Mouse (Mus musculus): ENCODE measurements around the gene Ssrp1. TPM values are rescaled to one million over a fixed set of nuclear protein-coding genes. Genes with fewer than 3 reads are reported as not detected.

Ssrp1 gene
- polyA plus RNA-seq, 1 experiment from 2014 or later, result 130 TPM

DNA sequence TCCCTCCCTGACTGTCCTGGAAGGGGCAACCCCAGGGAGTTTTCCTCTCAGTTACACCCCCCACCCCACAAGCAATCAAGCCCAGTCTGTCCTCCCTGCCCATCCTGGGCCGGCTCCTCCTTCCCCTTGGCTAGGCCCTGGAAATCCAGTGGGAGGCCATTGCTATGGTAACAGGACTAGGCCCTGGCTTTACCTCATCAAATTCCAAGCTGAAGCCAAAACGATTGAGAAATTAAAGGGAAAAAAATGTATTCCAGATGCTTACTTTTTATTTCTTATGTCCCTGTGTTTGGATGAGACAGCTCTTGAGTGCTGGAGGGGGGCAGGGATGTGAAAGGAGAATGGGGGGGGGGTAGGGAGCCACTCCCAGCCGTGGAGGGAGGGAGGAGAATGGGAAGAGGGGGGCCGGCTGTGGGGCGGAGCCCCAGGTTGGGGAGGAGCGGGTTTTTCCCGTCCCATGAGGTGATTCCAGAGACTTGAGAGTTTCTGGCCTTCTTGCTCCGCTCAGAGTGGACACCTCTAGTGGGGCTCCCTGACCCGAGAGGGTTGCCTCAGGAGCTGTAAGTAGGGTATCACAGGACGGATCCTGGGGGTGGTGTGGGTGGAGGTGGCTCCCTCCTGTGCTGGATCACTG is 13.1 kb downstream of the Ssrp1 start:
- Histone ChIP-seq H3K9me3 (ENCODE audit: control insufficient read depth, low read length) (no peaks in the 10 kb centered on the region), H3K4me2 (ENCODE audit: low read length) (peak overlapping the region; percentile 89), H3K27me3 (ENCODE audit: control insufficient read depth, insufficient read depth, low read length) (no peaks in the 10 kb centered on the region), H3K36me3 (ENCODE audit: control insufficient read depth, insufficient read depth, low read length) (peaks cover 52% of the 10 kb centered on the region), H3K4me1 (ENCODE audit: control insufficient read depth in 2 of 2, insufficient read depth in 2 of 2, low read length in 2 of 2) (peaks cover 11 to 24% of the 10 kb centered on the region in 2 experiments; a peak in 3 of 4 replicates), H3K4me3 (ENCODE audit: control insufficient read depth in 1 of 2, insufficient read depth in 1 of 2, low read depth in 1 of 2, low read length in 2 of 2) (peak overlapping the region; percentile 33 to 50), H3K27ac (replicated peaks in 1 of 2; ENCODE audit: control insufficient read depth in 1 of 2, insufficient read depth in 1 of 2, low read depth in 2 of 2, low read length in 2 of 2) (peak overlapping the region; percentile 76 to 89), H3K9ac (ENCODE audit: low read length) (peak overlapping the region; percentile 52)
- 14% methylated on average over 10 of the region's 10 CpGs for WGBS
- ATAC-seq (ENCODE audit: insufficient number of reproducible peaks, insufficient read depth, low FRiP score, low read depth), result peak; percentile 12; the same call in 1 of the 2 replicates

GRCm38 (mm10) chr2:85050746-85051145 is 13.7 kb downstream of the Ssrp1 start:
- WGBS, result 36% methylated on average over 9 of the region's 9 CpGs
- peak; percentile 0; the same call in 1 of the 2 replicates for ATAC-seq (ENCODE audit: insufficient number of reproducible peaks, insufficient read depth, low FRiP score, low read depth)
- peaks cover 52% of the 10 kb centered on the region for H3K36me3 ChIP-seq (ENCODE audit: control insufficient read depth, insufficient read depth, low read length)

DNA sequence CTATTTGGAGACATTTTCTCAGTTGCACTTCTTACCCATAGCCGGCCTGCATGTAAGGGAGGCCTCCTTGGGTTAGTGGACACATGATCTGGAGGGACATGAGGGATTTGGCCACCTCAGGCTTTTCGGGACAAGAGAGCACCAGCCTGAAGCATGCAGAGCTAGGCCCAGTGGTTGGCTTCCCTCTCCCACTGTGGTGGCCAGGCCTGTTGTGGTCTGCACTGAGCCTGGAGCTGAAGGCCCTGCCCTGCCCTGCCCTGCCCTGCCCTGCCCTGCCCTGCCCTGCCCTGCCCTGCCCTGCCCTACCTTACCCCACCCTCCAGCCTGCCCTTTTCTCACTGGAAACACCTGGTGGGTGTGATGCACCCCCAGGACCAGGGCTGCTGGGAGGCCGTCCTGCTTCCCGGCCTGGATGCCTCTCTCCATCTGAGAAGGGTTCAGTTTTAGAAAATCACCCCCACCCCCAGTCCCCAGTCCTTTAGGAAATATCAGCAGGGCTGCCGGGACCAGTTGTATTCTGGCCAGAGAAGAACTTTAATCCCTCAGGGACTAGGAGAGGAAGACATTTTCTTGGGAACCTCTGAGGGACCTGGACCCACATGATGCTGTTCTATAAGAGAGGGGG is 16.3 kb downstream of the Ssrp1 start:
- peaks cover 58% of the 10 kb centered on the region for H3K36me3 ChIP-seq (ENCODE audit: control insufficient read depth, insufficient read depth, low read length)
- H3K27me3 ChIP-seq (ENCODE audit: control insufficient read depth, insufficient read depth, low read length), result no peaks in the 10 kb centered on the region

More at GRCm38 (mm10) chr2:85050746-85051145, 13.7 kb downstream of the Ssrp1 start:
- Histone ChIP-seq H3K4me2 (ENCODE audit: low read length) (peak overlapping the region; percentile 89), H3K9me3 (ENCODE audit: control insufficient read depth, low read length) (no peaks in the 10 kb centered on the region), H3K27ac (replicated peaks in 1 of 2; ENCODE audit: control insufficient read depth in 1 of 2, insufficient read depth in 1 of 2, low read depth in 2 of 2, low read length in 2 of 2) (peak overlapping the region; percentile 76 to 89), H3K9ac (ENCODE audit: low read length) (peak overlapping the region; percentile 52), H3K27me3 (ENCODE audit: control insufficient read depth, insufficient read depth, low read length) (no peaks in the 10 kb centered on the region), H3K4me3 (ENCODE audit: control insufficient read depth in 1 of 2, insufficient read depth in 1 of 2, low read depth in 1 of 2, low read length in 2 of 2) (peak overlapping the region; percentile 33 to 50), H3K4me1 (ENCODE audit: control insufficient read depth in 2 of 2, insufficient read depth in 2 of 2, low read length in 2 of 2) (peaks cover 11 to 26% of the 10 kb centered on the region in 2 experiments; a peak in 3 of 4 replicates)

DNA sequence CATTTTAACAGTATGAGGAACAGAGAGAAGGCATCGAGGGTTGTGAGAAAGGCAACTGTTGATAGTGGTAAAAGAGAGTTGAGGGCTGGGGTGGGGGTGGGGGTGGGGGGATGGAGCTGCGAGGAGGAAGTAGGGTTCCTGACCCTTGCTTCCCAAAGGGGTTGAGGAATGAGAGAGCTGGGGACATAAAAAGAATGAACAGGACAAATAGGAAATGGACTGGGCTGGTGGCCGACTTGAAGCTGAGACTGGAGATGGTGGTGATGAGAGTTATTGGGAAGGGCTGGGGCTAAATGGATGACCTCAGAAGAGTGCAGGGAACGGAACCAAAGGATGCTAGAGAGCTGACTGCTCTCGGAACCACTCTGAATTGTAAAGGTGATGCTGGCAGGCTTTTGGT is 19.7 kb downstream of the Ssrp1 start:
- Histone ChIP-seq H3K4me3 (ENCODE audit: control insufficient read depth in 1 of 2, insufficient read depth in 1 of 2, low read depth in 1 of 2, low read length in 2 of 2) (no peak overlapping the region), H3K9me3 (ENCODE audit: control insufficient read depth, low read length) (no peaks in the 10 kb centered on the region), H3K4me2 (ENCODE audit: low read length) (no peak overlapping the region), H3K4me1 (ENCODE audit: control insufficient read depth in 2 of 2, insufficient read depth in 2 of 2, low read length in 2 of 2) (peaks cover 13 to 22% of the 10 kb centered on the region in 2 experiments; a peak in 3 of 4 replicates), H3K36me3 (ENCODE audit: control insufficient read depth, insufficient read depth, low read length) (peaks cover 73% of the 10 kb centered on the region), H3K27ac (replicated peaks in 1 of 2; ENCODE audit: control insufficient read depth in 1 of 2, insufficient read depth in 1 of 2, low read depth in 2 of 2, low read length in 2 of 2) (no peak overlapping the region), H3K27me3 (ENCODE audit: control insufficient read depth, insufficient read depth, low read length) (no peaks in the 10 kb centered on the region), H3K9ac (ENCODE audit: low read length) (no peak overlapping the region)
- no peak for ATAC-seq (ENCODE audit: insufficient number of reproducible peaks, insufficient read depth, low FRiP score, low read depth)
- WGBS, result 51% methylated on average over 5 of the region's 5 CpGs

More for the DNA sequence above, 16.3 kb downstream of the Ssrp1 start:
- Histone ChIP-seq H3K27ac (replicated peaks in 1 of 2; ENCODE audit: control insufficient read depth in 1 of 2, insufficient read depth in 1 of 2, low read depth in 2 of 2, low read length in 2 of 2) (no peak overlapping the region), H3K4me1 (ENCODE audit: control insufficient read depth in 2 of 2, insufficient read depth in 2 of 2, low read length in 2 of 2) (peaks cover 8 to 28% of the 10 kb centered on the region in 2 experiments; a peak in 3 of 4 replicates), H3K4me3 (ENCODE audit: control insufficient read depth in 1 of 2, insufficient read depth in 1 of 2, low read depth in 1 of 2, low read length in 2 of 2) (no peak overlapping the region), H3K4me2 (ENCODE audit: low read length) (peak overlapping the region; percentile 21), H3K9ac (ENCODE audit: low read length) (no peak overlapping the region), H3K9me3 (ENCODE audit: control insufficient read depth, low read length) (no peaks in the 10 kb centered on the region)
- ATAC-seq (ENCODE audit: insufficient number of reproducible peaks, insufficient read depth, low FRiP score, low read depth), result no peak
- WGBS, result 77% methylated on average over 5 of the region's 5 CpGs

- no peak overlapping the region for H3K4me2 ChIP-seq (ENCODE audit: low read length)
- ATAC-seq (ENCODE audit: insufficient number of reproducible peaks, insufficient read depth, low FRiP score, low read depth), result no peak
- no peak overlapping the region for H3K9ac ChIP-seq (ENCODE audit: low read length)
- 85% methylated on average over 6 of the region's 6 CpGs for WGBS
- H3K4me3 ChIP-seq (ENCODE audit: control insufficient read depth in 1 of 2, insufficient read depth in 1 of 2, low read depth in 1 of 2, low read length in 2 of 2), result no peak overlapping the region
- H3K27me3 ChIP-seq (ENCODE audit: control insufficient read depth, insufficient read depth, low read length), result no peaks in the 10 kb centered on the region
- H3K9me3 ChIP-seq (ENCODE audit: control insufficient read depth, low read length), result no peaks in the 10 kb centered on the region
- peaks cover 72% of the 10 kb centered on the region for H3K36me3 ChIP-seq (ENCODE audit: control insufficient read depth, insufficient read depth, low read length)
- H3K27ac ChIP-seq (replicated peaks in 1 of 2; ENCODE audit: control insufficient read depth in 1 of 2, insufficient read depth in 1 of 2, low read depth in 2 of 2, low read length in 2 of 2), result no peak overlapping the region
- peaks cover 10 to 22% of the 10 kb centered on the region in 2 experiments; a peak in 3 of 4 replicates for H3K4me1 ChIP-seq (ENCODE audit: control insufficient read depth in 2 of 2, insufficient read depth in 2 of 2, low read length in 2 of 2)
Measured at GRCm38 (mm10) chr2:85059677-85060076, 22.6 kb downstream of the Ssrp1 start.

GRCm38 (mm10) chr2:85060591-85061060 is 23.6 kb downstream of the Ssrp1 start:
- ATAC-seq (ENCODE audit: insufficient number of reproducible peaks, insufficient read depth, low FRiP score, low read depth), result peak; percentile 60
- H3K27me3 ChIP-seq (ENCODE audit: control insufficient read depth, insufficient read depth, low read length), result no peaks in the 10 kb centered on the region
- peak overlapping the region; percentile 21 to 41 for H3K4me3 ChIP-seq (ENCODE audit: control insufficient read depth in 1 of 2, insufficient read depth in 1 of 2, low read depth in 1 of 2, low read length in 2 of 2)
- 5% methylated on average over 11 of the region's 11 CpGs for WGBS
- H3K9ac ChIP-seq (ENCODE audit: low read length), result peak overlapping the region; percentile 69
- H3K4me2 ChIP-seq (ENCODE audit: low read length), result peak overlapping the region; percentile 82
- H3K4me1 ChIP-seq (ENCODE audit: control insufficient read depth in 2 of 2, insufficient read depth in 2 of 2, low read length in 2 of 2), result peaks cover 10 to 21% of the 10 kb centered on the region in 2 experiments; a peak in 3 of 4 replicates
- H3K9me3 ChIP-seq (ENCODE audit: control insufficient read depth, low read length), result no peaks in the 10 kb centered on the region
- H3K27ac ChIP-seq (replicated peaks in 1 of 2; ENCODE audit: control insufficient read depth in 1 of 2, insufficient read depth in 1 of 2, low read depth in 2 of 2, low read length in 2 of 2), result peak overlapping the region in 1 of 2 experiments; percentile 61; a peak in 1 of 4 replicates
- peaks cover 66% of the 10 kb centered on the region for H3K36me3 ChIP-seq (ENCODE audit: control insufficient read depth, insufficient read depth, low read length)

DNA sequence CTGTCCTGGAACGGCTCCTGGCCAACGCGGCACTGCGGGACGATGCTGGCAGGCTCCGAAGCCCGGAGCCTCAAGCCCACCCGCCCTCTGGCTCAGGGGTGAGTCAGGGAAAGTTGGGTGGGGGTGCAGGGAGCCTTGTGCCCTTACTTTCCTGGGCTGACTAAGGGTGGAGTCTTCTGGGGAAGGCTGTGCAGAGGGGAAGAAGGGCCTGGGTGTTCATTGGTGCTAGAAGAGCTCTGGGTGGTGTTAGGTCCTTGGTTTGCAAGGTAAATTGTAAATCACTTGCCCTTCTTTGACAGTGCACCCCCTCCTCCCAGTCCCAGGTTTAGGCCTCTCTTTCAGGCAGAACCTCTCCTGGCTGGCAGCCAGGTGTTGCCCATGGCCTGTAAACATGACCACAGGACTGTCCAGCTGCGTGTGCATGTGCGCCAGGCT is 24.1 kb downstream of the Ssrp1 start:
- ATAC-seq (ENCODE audit: insufficient number of reproducible peaks, insufficient read depth, low FRiP score, low read depth), result 0 out of 2 replicates have a peak, but pooled peaks have one; percentile 5
- peaks cover 65% of the 10 kb centered on the region for H3K36me3 ChIP-seq (ENCODE audit: control insufficient read depth, insufficient read depth, low read length)
- no peaks in the 10 kb centered on the region for H3K27me3 ChIP-seq (ENCODE audit: control insufficient read depth, insufficient read depth, low read length)
- H3K4me3 ChIP-seq (ENCODE audit: control insufficient read depth in 1 of 2, insufficient read depth in 1 of 2, low read depth in 1 of 2, low read length in 2 of 2), result peak overlapping the region; percentile 21 to 41
- 20% methylated on average over 10 of the region's 10 CpGs for WGBS
- H3K27ac ChIP-seq (replicated peaks in 1 of 2; ENCODE audit: control insufficient read depth in 1 of 2, insufficient read depth in 1 of 2, low read depth in 2 of 2, low read length in 2 of 2), result no peak overlapping the region
- peak overlapping the region; percentile 82 for H3K4me2 ChIP-seq (ENCODE audit: low read length)
- no peaks in the 10 kb centered on the region for H3K9me3 ChIP-seq (ENCODE audit: control insufficient read depth, low read length)
- peak overlapping the region; percentile 69 for H3K9ac ChIP-seq (ENCODE audit: low read length)
- H3K4me1 ChIP-seq (ENCODE audit: control insufficient read depth in 2 of 2, insufficient read depth in 2 of 2, low read length in 2 of 2), result peaks cover 10 to 16% of the 10 kb centered on the region in 2 experiments; a peak in 3 of 4 replicates

All from heart, embryonic 14.5 days (tissue).